Mouse (Mus musculus) c-Kit-positive CD71-positive TER-119-positive erythroid progenitor cells, embryonic 14.5 days (primary cell): ENCODE data around the gene Ifnar2.

Experiments
- DNase-seq: peaks from one replicate; pipeline ENCODE4 v3.0.0-alpha.2; 2013; ENCODE audit warnings: low spot score

Gene Ifnar2

GRCm38 (mm10) chr16:91358555-91358954, 14.0 kb upstream of the Ifnar2 start:
- DNase-seq = peak; percentile 84

- no peak for DNase-seq
These were observed 13.1 kb upstream of the Ifnar2 start for GRCm38 (mm10) chr16:91359531-91359930.

GRCm38 (mm10) chr16:91360162-91360561, 12.4 kb upstream of the Ifnar2 start:
- DNase-seq = no peak

- no peak for DNase-seq
These were observed 10.6 kb upstream of the Ifnar2 start for GRCm38 (mm10) chr16:91362006-91362405.

- DNase-seq = no peak
These were observed 9.8 kb upstream of the Ifnar2 start for GRCm38 (mm10) chr16:91362616-91363272.

GRCm38 (mm10) chr16:91363483-91363882, 9.1 kb upstream of the Ifnar2 start:
- DNase-seq = no peak

- DNase-seq = no peak
These were observed 6.0 kb upstream of the Ifnar2 start for GRCm38 (mm10) chr16:91366567-91366966.

GRCm38 (mm10) chr16:91367066-91367465, 5.5 kb upstream of the Ifnar2 start:
- no peak for DNase-seq

GRCm38 (mm10) chr16:91373473-91374252, 1.1 kb downstream of the Ifnar2 start:
- no peak for DNase-seq

- DNase-seq = no peak
These were observed 1.7 kb downstream of the Ifnar2 start for GRCm38 (mm10) chr16:91374253-91374634.

- no peak for DNase-seq
These were observed 4.1 kb downstream of the Ifnar2 start for GRCm38 (mm10) chr16:91376701-91377100.

- DNase-seq = no peak
These were observed 5.9 kb downstream of the Ifnar2 start for GRCm38 (mm10) chr16:91378431-91378986.

- DNase-seq = no peak
These were observed 6.4 kb downstream of the Ifnar2 start for GRCm38 (mm10) chr16:91378991-91379390.

- no peak for DNase-seq
These were observed 6.8 kb downstream of the Ifnar2 start for GRCm38 (mm10) chr16:91379412-91379811.

- DNase-seq = peak; percentile 29
These were observed 7.6 kb downstream of the Ifnar2 start for GRCm38 (mm10) chr16:91380151-91380550.

- DNase-seq = no peak
These were observed 9.0 kb downstream of the Ifnar2 start for GRCm38 (mm10) chr16:91381606-91382005.

- DNase-seq = no peak
These were observed 9.7 kb downstream of the Ifnar2 start for GRCm38 (mm10) chr16:91382261-91382790.

GRCm38 (mm10) chr16:91384221-91384620, 11.6 kb downstream of the Ifnar2 start:
- DNase-seq = no peak

- DNase-seq = no peak
These were observed 13.0 kb downstream of the Ifnar2 start for GRCm38 (mm10) chr16:91385621-91386020.

GRCm38 (mm10) chr16:91386419-91387120, 14.0 kb downstream of the Ifnar2 start:
- DNase-seq = no peak

- DNase-seq = no peak
These were observed 14.5 kb downstream of the Ifnar2 start for GRCm38 (mm10) chr16:91387121-91387486.

- DNase-seq = peak; percentile 31
These were observed 17.5 kb downstream of the Ifnar2 start for GRCm38 (mm10) chr16:91390100-91390499.
